Mouse (Mus musculus) limb, embryonic 10.5 days (tissue): ENCODE data around the gene Ftsj1. TPM values are rescaled to one million over a fixed set of nuclear protein-coding genes. Genes with fewer than 3 reads are reported as not detected.

ENCODE experiments used
- polyA plus RNA-seq: library from polyadenylated mRNA; unstranded; fragments of >200 nt; fragmentation: Nextera tagmentation; extraction: Ambion mirVana; gene quantifications from 2 replicates; pipeline ENCODE4 v1.2.1, GENCODE M21; 2016

The Ftsj1 gene
- polyA plus RNA-seq, 1 experiment from 2014 or later = 59.6 TPM

Other genes starting within 250 kb of the Ftsj1 start
- gene Glod5, start 233.9 kb downstream of the Ftsj1 start, polyA plus RNA-seq = not detected in 2 replicates
- gene Suv39h1, start 177.6 kb downstream of the Ftsj1 start, polyA plus RNA-seq = 106 and 111 TPM in 2 replicates
- 0.14 and 0.18 TPM in 2 replicates for gene Was, start 161.9 kb downstream of the Ftsj1 start, polyA plus RNA-seq
- gene Wdr13, start 119.5 kb downstream of the Ftsj1 start, polyA plus RNA-seq = 13.9 and 18.7 TPM in 2 replicates
- gene Rbm3, start 106.5 kb downstream of the Ftsj1 start, polyA plus RNA-seq = 505 and 510 TPM in 2 replicates
- 12.5 and 12.7 TPM in 2 replicates for gene Tbc1d25, start 76.2 kb downstream of the Ftsj1 start, polyA plus RNA-seq
- 23.5 and 25.7 TPM in 2 replicates for gene Ebp, start 58.9 kb downstream of the Ftsj1 start, polyA plus RNA-seq
- 8.9 and 12.5 TPM in 2 replicates for gene Porcn, start 45.9 kb downstream of the Ftsj1 start, polyA plus RNA-seq
- 3.5 and 4.3 TPM in 2 replicates for gene Slc38a5, start 18.7 kb upstream of the Ftsj1 start, polyA plus RNA-seq
- gene Ssxb10, start 75.0 kb upstream of the Ftsj1 start, polyA plus RNA-seq = not detected in 2 replicates
- not detected in 2 replicates for gene Ssxb9, start 114.6 kb upstream of the Ftsj1 start, polyA plus RNA-seq
- not detected in 2 replicates for gene Ssxb1, start 160.9 kb upstream of the Ftsj1 start, polyA plus RNA-seq
- not detected in 2 replicates for gene Ssxb2, start 209.3 kb upstream of the Ftsj1 start, polyA plus RNA-seq